Mouse (Mus musculus): ENCODE measurements around the gene Sco2.
A peak's percentile ranks its signal among the peaks of the same experiment; 100 is the strongest.

Sco2 gene

DNA sequence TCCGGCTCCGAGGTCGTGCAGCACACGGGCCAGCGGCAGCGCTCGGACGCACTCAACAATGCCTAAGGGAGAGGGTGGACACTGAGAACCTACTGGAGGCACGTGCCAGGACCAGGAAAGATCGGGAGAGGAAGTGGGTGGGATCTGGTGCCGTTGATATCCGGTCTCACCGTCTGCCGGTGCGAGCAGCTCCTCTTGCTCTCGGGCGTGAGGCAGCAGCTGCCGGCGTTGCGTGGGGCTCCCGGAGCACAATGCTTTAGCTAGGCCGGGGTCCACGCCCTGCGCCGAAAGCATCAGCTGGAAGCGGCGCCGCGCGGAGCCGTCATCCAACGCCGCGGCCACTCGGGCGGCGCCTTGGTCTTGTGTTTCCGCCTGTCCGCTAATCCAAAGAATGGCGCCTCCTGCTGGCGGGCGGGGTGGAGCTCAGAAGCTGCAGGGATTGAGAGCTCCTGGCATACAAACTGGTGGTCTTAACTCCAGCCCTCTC is at the start of gene Sco2:
TSS of gene Sco2 (minus strand) at position 85 of the 487 bp plus-strand sequence.
- peak; percentile 91 for DNase-seq

DNA sequence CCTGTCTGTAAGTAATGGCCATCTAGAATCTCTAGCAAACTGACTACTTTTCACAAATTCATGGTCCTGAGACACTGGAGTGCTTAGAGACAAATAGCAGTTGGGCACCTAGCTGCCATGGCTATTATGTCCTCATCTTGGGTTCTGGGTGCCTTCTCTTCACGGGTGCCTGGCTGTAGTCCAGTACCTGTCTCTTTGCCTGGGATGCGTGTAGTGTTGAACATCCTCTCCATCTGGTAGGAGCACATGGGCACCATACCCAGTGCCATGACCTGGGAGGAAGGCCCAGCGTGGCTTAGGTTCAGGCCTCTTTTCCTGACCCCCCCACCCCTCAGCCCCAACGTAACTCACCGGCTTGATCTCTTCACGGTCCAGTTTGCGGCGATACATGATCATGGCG is 48.3 kb upstream of the Sco2 start:
- no peak for DNase-seq

DNA sequence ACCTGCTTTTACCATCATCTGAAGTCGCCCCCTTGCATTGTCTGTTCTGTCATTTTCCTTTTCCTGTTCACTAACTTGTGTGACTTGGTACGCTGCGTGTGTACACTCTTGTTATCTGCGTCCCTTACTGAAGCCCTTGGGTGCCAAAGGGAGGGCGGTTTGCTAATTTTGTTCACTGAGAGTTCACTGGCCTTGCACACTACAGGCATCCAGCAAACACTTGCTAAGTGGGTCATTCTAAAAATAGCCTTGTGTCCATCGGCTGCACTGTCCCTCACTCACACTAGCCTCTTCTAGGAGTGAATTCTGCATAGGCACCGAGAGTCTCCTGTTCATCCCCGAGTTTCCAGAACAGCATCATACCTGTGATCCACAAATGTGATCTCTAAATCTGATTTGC is 41.6 kb upstream of the Sco2 start:
- DNase-seq: no peak

DNA sequence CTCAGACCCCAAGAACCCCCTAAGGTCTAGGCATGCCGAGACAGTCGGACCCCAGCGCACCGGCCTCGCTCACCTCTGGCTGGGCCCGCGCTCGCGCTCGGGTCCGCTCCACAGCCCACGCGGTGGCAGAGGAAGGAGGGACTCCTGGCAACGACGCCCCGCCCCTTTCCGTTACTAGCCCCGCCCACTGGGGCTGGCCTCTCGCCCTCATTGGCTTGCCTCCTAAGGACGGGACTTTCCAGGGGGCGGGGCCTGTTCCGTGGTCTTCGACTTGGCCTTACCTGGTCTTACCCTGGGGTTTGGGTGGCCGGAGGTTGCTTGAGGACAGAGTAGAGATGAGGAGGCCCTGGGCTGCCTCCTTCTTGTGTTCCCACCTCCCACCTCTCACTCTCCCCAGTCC is 36.5 kb upstream of the Sco2 start, which contains the start of gene Syce3:
TSS of gene Syce3 (minus strand) at position 386 of the 400 bp plus-strand sequence.
- no peak for DNase-seq

- no peak for DNase-seq
Measured at GRCm38 (mm10) chr15:89406691-89407090, 33.0 kb upstream of the Sco2 start.

- DNase-seq: no peak
Measured at GRCm38 (mm10) chr15:89404831-89405623, 31.4 kb upstream of the Sco2 start.

DNA sequence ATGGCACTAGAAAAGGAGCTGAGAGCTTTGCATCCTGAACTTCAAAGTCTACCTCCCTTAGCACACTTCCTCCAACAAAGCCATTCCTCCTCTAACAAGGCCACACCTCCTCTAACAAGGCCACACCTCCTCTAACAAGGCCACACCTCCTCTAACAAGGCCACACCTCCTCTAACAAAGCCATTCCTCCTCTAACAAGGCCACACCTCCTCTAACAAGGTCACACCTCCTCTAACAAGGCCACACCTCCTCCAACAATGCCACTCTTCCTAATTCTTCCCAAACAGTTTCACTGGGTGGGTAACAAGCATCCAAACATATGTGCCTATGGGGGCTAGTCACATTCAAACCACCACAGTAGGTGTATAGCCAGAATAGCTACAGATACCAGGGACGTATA is 28.8 kb upstream of the Sco2 start:
- no peak for DNase-seq

- no peak for DNase-seq
Measured at GRCm38 (mm10) chr15:89399716-89400115, 26.1 kb upstream of the Sco2 start.

GRCm38 (mm10) chr15:89398146-89398545 is 24.5 kb upstream of the Sco2 start:
- DNase-seq: no peak

GRCm38 (mm10) chr15:89396883-89397282 is 23.2 kb upstream of the Sco2 start:
- DNase-seq: peak; percentile 68

DNA sequence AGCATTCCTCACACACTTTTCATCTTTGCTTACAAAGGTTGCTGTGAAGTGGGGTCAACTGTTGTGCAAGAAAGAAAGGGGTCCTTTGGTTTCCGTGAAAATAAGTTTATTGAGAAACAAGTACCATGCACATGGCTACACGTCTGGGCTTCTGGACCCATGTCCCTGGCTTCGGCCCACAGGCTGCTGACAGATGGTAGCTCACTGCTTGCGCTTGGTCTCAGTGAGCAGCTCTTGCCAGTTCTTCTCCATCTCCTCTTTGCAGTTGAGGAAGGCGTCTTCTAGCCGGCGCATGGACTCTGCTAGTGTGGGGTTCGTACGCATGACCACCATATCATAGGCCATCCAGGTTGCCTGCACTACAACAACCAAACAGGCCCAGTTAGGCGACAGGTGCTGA is 16.4 kb upstream of the Sco2 start:
- DNase-seq: no peak

- DNase-seq: no peak
Measured at GRCm38 (mm10) chr15:89387127-89387526, 13.5 kb upstream of the Sco2 start.

- no peak for DNase-seq
Measured at GRCm38 (mm10) chr15:89384617-89385016, 11.0 kb upstream of the Sco2 start, which contains the start of gene Klhdc7b. Gene Klhdc7b, plus strand, starts transcription at chr15:89384917.

DNA sequence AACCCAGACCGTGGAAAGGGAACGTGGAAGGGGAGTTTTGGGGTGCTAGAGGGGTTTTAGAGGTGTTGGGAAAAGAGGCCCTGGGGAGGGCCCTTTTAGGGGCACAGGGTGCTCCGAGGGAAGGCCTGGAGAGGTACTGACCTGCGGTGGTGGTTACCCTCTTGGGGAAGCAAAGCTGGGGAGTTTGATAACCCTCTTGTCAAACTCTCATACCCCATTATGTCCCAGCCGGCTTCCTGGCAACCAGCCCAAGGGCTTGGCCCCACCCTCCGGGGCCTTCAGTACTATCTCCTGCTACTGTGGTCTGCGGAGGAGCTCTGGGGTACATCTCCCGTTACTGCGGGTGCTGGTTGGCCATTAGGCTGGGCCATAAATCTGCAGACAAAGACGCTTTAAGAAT is 5.8 kb upstream of the Sco2 start:
- DNase-seq: no peak

DNA sequence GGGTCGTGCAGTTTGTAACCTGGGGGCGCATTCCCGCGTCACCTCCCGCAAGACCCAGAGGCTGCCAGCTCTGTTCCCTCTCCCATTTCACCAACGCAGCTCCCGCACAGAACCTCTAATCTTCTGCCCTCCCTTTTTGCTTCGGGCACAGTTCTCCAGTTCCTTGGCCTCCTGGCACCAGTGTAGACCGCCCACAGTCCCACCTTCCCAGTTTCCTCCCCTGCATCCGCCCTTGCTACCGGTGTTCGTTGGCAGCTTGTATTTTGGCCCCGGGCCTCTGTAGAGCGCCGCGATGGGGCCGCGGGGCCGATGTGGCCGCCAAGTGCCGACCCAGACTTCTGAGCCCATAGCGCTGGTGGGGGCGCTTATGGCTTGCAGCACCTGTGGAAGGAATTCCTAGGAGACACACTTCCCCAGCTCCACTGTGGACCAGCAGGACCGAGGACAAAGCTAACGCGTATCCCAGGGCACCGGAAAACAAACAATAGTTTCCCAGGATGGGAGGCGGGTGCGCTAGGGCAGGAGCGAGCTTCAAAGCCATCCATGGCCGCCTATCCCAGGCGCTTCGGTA is 5.3 kb upstream of the Sco2 start, which contains the start of gene Odf3b:
TSS of gene Odf3b (minus strand) at position 452 of the 571 bp plus-strand sequence.
- peak; percentile 33 for DNase-seq

DNA sequence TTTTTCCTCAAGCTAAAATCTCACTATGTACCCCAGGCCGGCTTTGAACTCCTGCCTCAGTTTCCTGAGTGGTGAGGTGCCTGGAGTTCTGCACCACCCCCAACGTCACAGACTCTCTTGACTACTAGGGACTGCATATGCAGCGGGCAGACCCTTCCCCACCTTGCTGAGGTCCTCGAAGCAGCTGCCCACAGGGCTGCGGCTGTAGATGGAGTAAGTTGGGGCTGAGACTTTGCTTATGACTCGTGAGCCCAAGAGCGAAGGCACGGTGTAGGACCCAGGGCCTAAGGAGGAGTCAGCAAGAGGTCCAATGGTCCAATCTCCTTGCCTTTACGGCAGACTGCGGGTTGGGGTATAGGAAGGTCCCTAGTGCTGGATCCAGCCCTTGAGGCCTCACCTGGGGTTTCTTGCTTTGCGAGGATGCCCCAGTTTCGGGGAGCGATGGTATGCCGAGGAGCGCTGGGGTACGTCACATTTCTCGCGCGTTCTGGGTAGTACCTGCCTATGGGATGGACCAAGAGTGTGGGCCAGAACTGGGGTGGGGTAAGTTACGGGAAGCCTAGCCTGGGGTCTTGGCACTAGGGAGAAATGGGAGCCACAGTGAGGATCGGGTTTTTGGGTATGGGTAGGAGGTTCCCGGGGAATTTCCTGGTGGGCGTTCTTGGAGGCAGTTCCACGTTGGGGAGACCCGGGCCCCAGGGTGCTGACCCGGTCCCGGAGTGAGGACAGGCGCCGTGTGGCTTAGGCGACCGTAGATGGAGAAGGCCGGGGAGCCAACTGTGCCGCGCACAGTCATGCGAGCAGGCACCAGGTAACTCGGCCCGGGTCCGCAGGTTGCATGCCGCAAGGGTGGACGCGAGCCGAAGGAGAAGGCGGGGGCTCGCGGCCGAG is 4.5 kb upstream of the Sco2 start:
- DNase-seq: no peak

DNA sequence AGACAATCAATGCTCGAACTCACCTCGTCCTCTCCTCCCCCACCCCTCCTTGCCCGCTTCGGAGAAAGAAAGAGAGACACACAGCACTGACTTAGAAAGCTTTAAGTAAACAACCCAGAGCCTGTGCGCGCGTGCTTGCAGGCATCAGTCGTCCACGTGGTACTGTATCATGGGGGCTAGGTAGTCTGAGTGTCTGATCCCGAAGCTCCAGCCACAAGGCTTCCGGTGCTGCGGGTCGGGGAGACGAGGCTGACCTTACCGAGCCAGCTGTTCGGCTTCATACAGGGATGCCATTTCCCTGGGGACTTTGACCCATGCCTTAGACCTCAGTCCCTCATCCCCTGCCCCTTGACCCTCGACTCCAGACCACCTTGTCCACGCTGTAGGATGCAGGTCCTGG is 3.7 kb upstream of the Sco2 start:
- DNase-seq: no peak

DNA sequence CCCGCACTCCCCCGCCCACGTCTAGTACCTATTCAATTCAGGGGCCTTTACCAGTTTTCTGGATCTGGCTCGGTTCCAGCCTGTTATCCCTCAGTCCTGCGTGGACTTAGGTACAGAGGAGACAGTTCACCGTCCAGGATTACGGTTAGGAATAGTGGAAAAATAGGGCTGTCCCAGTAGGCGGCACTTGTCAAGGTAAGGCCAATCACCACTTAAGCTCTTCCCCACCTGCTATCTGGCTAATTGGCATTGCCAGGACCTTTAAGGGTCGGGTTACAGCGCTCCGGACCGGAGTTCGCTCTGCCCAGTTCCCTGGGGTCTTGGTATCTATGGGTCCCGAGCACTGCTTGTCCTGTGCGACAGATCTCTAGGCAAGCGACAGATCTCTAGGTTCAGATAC is 3.3 kb upstream of the Sco2 start, which contains the start of gene Tymp:
TSS of gene Tymp (minus strand) at position 83 of the 400 bp plus-strand sequence.
- DNase-seq: peak; percentile 27

GRCm38 (mm10) chr15:89376040-89376439 is 2.4 kb upstream of the Sco2 start:
- DNase-seq: no peak

DNA sequence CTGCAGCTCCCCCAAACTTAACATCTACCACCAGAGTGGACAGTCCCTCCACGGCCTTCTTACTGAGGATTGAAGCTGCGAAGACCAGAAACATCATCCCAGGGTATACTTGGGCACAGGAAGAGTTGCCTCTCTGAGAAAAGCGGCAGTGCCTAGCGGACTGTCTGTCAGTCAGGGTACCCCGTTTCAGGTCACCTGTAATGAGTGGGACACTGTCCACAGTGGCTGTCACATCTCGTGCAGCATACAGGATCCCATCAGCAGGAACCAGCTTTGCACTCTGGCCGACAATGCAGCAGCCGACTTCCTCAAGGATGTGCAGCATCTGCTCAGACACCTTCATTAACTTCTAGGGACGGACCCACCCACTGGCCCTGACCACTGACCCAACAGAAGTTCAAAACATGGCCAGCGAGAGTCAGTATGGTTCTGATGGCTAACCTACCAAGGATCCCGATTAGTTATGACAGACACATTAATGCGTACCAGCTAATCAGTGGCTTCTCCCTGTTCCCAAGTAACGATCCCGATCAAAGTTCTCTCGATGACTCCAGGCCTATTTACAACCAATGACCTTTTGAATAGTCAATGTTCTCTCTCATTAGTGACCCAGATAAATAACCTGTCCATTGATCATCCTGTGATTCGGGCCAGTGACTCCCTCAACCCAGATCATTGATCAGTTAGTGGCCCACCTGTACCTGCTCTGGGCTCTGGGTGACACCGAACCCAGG is 1.3 kb upstream of the Sco2 start:
- no peak for DNase-seq

DNA sequence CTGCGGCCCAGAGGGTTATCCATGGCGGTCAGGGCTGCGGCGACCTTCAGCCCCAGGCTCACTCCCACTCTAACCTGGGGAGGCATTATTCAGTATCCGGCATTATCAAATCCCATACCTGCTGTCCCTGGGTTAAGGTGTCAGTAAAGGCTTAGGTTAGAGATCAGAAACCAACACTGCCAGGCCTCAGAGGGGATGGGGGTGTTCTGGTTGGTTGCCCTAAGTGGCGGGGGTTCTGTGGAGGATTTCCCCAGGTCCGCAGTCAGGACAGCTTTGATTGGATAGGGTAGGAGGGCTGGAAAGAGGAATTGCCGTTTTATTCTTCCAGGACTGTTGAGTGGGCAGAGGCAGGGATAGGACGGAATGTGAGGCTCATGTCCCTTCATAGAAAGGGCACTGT is 694 bp upstream of the Sco2 start:
- no peak for DNase-seq

DNA sequence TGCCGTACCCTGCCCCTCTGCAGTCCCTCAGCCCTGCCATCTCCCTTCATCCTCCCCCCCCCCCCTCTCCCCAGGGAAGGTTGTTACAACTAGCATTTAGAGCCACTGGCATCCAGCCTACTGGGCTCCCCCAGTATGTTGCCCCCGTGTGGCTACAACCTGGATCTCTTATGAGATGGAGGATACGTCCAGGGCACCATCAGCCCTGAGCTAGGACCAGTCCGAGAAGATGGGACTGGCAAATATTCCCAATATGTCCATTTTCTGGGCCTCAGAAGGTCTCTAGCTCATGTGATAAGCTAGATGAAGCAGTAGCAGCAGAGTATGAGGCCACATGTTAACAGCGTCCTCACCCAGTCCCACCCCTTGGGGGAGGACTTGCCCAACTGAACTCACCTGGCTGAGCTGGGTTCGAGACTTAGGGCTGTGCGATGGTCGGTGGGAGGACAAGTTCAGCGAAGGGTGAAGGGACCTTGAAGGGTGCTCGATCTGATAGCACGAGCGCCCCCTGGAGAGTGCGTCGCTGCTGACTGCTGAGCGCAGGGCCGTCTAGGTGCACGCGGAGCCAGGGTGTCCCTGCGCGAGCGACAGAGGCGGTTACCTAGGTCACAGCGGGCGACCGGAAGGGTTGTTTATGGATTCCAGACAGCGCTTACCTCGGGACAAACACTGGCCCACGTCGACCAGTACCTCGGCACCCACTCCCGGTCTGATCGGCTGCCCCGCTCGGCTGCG is 452 bp downstream of the Sco2 start:
- peak; percentile 89 for DNase-seq

All from kidney, adult 11 months (tissue).